In the genomic region with DNA sequence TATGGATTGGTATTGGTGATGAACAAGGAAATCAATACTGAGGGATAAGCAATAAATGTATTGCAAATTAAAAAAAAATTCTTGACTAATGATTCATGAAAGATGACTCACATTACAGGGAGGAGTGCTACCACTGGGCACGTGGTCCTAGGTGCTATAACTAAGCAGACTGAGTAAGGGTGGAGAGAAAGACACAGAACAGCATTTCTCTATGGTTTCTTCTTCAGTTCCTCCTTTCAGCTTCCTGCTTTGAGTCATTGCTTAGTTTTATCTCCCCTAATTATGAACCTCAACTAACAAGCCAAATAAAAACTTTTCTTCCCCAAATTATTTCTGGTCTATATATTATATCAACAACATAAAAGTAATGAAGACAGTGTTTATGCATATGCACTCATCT, we compare ENCODE assay signal across 27 mouse cellular contexts. TPM values are rescaled to one million over a fixed set of nuclear protein-coding genes. Genes with fewer than 3 reads are reported as not detected.
DNase-seq lines count a peak whose midpoint lies in the region; ATAC-seq and TF ChIP-seq lines count a peak whose summit lies in the region.
"Had no signal": no experiment of that assay in that cellular context is flagged by ENCODE, and none has a peak within 500 bp of the region (broad histone marks: within the 10 kb centered on the region; RNA-seq: fewer than 3 reads in every experiment).

No protein-coding gene starts in this region.

- peaks cover 3 to 4% of the 10 kb centered on the region in 2 experiments; a peak in 1 of 4 replicates for H3K4me1 ChIP-seq in MEL (ENCODE audit: control insufficient read depth in 1 of 2, insufficient read depth in 2 of 2, low read length in 2 of 2)
- no peaks in the 10 kb centered on the region for H3K4me1 ChIP-seq in forebrain, embryonic 16.5 days (replicated peaks; ENCODE audit: control insufficient read depth, insufficient read depth, low read length)
- no peaks in the 10 kb centered on the region for H3K4me1 ChIP-seq in intestine, postnatal 0 days (replicated peaks; ENCODE audit: control insufficient read depth, insufficient read depth, low read length)

- peak; percentile 37 for DNase-seq in 416B (ENCODE audit: low read depth)
- DNase-seq in A20 (ENCODE audit: low read depth, low spot score): peak; percentile 45
- peak; percentile 84 for DNase-seq in MEL (ENCODE audit: low read depth, low spot score)
- DNase-seq in MEL-GATA-1-ER (ENCODE audit: extremely low read depth, low read depth): peak; percentile 46
- no peak for DNase-seq in right cerebral cortex, postnatal 25 days
- no peak for DNase-seq in layer of hippocampus, adult 8-10 months (ENCODE audit: low spot score in 2 of 2)
- DNase-seq: adrenal gland, adult 2 months; adrenal gland, adult 8-10 months; adrenal gland, postnatal 10 days; adrenal gland, postnatal 14 days; adrenal gland, postnatal 25 days; adrenal gland, postnatal 36 days; B cell, adult 2 months; cerebellum, adult 11 months; cerebellum, adult 11-12 months; cerebellum, adult 18-20 months; cerebellum, adult 2 months; cerebellum, adult 8-10 months; cerebellum, adult 9-10 months had no signal

- no peaks in the 10 kb centered on the region for H3K79me2 ChIP-seq in MEL (ENCODE audit: control insufficient read depth, insufficient read depth, low read length, poor library complexity)

- H3K27ac ChIP-seq in MEL (ENCODE audit: control insufficient read depth, low read depth, low read length): no peak overlapping the region
- no peak overlapping the region for H3K27ac ChIP-seq in forebrain, embryonic 16.5 days (ENCODE audit: low read length)
- no peak overlapping the region for H3K27ac ChIP-seq in intestine, postnatal 0 days (ENCODE audit: low read depth, low read length)

- no peak for TF ChIP-seq CTCF in MEL (IDR thresholded peaks at IDR 0.05 in 2 of 3, conservative IDR thresholded peaks at IDR 0.05 in 1 of 3; ENCODE audit: control insufficient read depth in 1 of 3, insufficient read depth in 1 of 3, low read depth in 2 of 3, low read length in 3 of 3, poor library complexity in 1 of 3, severe bottlenecking in 1 of 3)
- TF ChIP-seq CTCF in intestine, postnatal 0 days (IDR thresholded peaks at IDR 0.05; ENCODE audit: low read depth): no peak

- no peak for ATAC-seq in forebrain, embryonic 16.5 days
- no peak for ATAC-seq in intestine, postnatal 0 days
- ATAC-seq: activated CD4-positive, CD25-positive, alpha-beta regulatory T cell, adult 4 months; CD4-positive, CD25-positive, alpha-beta regulatory T cell, adult 4 months; Patski had no signal

- TF ChIP-seq RAD21 in MEL (IDR thresholded peaks at IDR 0.05; ENCODE audit: low read depth, low read length): no peak

- TF ChIP-seq POLR2A in MEL (IDR thresholded peaks at IDR 0.05; ENCODE audit: control insufficient read depth in 1 of 2, insufficient read depth in 1 of 2, low read depth in 1 of 2, low read length in 2 of 2, poor library complexity in 1 of 2): no peak

- peaks cover 0 to 5% of the 10 kb centered on the region in 2 experiments; a peak in 2 of 4 replicates for H3K36me3 ChIP-seq in MEL (ENCODE audit: control insufficient read depth in 1 of 2, insufficient read depth in 2 of 2, low read length in 2 of 2)
- no peaks in the 10 kb centered on the region for H3K36me3 ChIP-seq in forebrain, embryonic 16.5 days (ENCODE audit: control insufficient read depth, insufficient read depth)
- H3K36me3 ChIP-seq in intestine, postnatal 0 days (ENCODE audit: control insufficient read depth, insufficient read depth): no peaks in the 10 kb centered on the region
- H3K36me3 ChIP-seq: G1E had no signal

- H3K4me3 ChIP-seq in MEL (ENCODE audit: control insufficient read depth in 1 of 2, insufficient read depth in 1 of 2, low read depth in 2 of 2, low read length in 2 of 2): no peak overlapping the region
- no peak overlapping the region for H3K4me3 ChIP-seq in forebrain, embryonic 16.5 days (replicated peaks; ENCODE audit: low read length)
- H3K4me3 ChIP-seq in intestine, postnatal 0 days (ENCODE audit: low read depth, low read length): no peak overlapping the region

- TF ChIP-seq EP300 in MEL (IDR thresholded peaks at IDR 0.05; ENCODE audit: low read depth in 1 of 2, low read length in 2 of 2): peak in 1 of 2 experiments; percentile 79; a peak in 2 of 4 replicates

- WGBS in forebrain, embryonic 16.5 days: 81% methylated on average over 1 of the region's 1 CpGs
- 50% methylated on average over 1 of the region's 1 CpGs for WGBS in intestine, postnatal 0 days

- no peak overlapping the region for H3K4me2 ChIP-seq in forebrain, embryonic 16.5 days (ENCODE audit: low read length)
- H3K4me2 ChIP-seq in intestine, postnatal 0 days (replicated peaks; ENCODE audit: low read depth): no peak overlapping the region

- no peaks in the 10 kb centered on the region for H3K27me3 ChIP-seq in MEL (ENCODE audit: control insufficient read depth in 1 of 2, insufficient read depth in 2 of 2, low read length in 2 of 2)
- no peaks in the 10 kb centered on the region for H3K27me3 ChIP-seq in forebrain, embryonic 16.5 days (replicated peaks; ENCODE audit: control insufficient read depth, insufficient read depth, low read length)
- H3K27me3 ChIP-seq in intestine, postnatal 0 days (replicated peaks; ENCODE audit: control insufficient read depth, insufficient read depth, low read length): no peaks in the 10 kb centered on the region
- H3K27me3 ChIP-seq: CH12.LX, Patski had no signal

- H3K9ac ChIP-seq in MEL (ENCODE audit: control insufficient read depth, low read depth, low read length, poor library complexity, severe bottlenecking): no peak overlapping the region
- H3K9ac ChIP-seq in forebrain, embryonic 16.5 days (replicated peaks; ENCODE audit: low read depth, low read length): no peak overlapping the region
- no peak overlapping the region for H3K9ac ChIP-seq in intestine, postnatal 0 days (ENCODE audit: low read depth, low read length)

- H3K9me3 ChIP-seq in MEL (replicated peaks; ENCODE audit: insufficient read depth, low read length): no peaks in the 10 kb centered on the region
- no peaks in the 10 kb centered on the region for H3K9me3 ChIP-seq in forebrain, embryonic 16.5 days (ENCODE audit: control insufficient read depth, low read length)
- H3K9me3 ChIP-seq in intestine, postnatal 0 days (ENCODE audit: control insufficient read depth): no peaks in the 10 kb centered on the region
- H3K9me3 ChIP-seq: G1E had no signal

TF ChIP-seq in MEL, 35 proteins besides CTCF, POLR2A, EP300 and RAD21:
- TF ChIP-seq MXI1 (IDR thresholded peaks at IDR 0.05; ENCODE audit: low read depth, low read length) (no peak), USF1 (IDR thresholded peaks at IDR 0.05; ENCODE audit: low read depth, low read length) (peak; percentile 83), MYB (IDR thresholded peaks at IDR 0.05; ENCODE audit: low read depth, low read length) (no peak), ETS1 (IDR thresholded peaks at IDR 0.05; ENCODE audit: low read depth, low read length) (peak; percentile 10; the same call in 1 of the 2 replicates), RCOR1 (IDR thresholded peaks at IDR 0.05; ENCODE audit: low read depth, low read length) (no peak), NELFE (IDR thresholded peaks at IDR 0.05; ENCODE audit: low read depth, low read length) (no peak), MYC (IDR thresholded peaks at IDR 0.05; ENCODE audit: low read depth, low read length) (peak; percentile 96), ZKSCAN1 (IDR thresholded peaks at IDR 0.05; ENCODE audit: low read depth, low read length) (no peak), POLR2AphosphoS2 (IDR thresholded peaks at IDR 0.05; ENCODE audit: low read length) (no peak), SIN3A (IDR thresholded peaks at IDR 0.05; ENCODE audit: low read length) (no peak), CHD2 (IDR thresholded peaks at IDR 0.05; ENCODE audit: low read length) (no peak), GATA1 (IDR thresholded peaks at IDR 0.05; ENCODE audit: low read depth, low read length) (peak; percentile 65; the same call in 1 of the 2 replicates), MAX (IDR thresholded peaks at IDR 0.05; ENCODE audit: low read length) (peak; percentile 92), USF2 (IDR thresholded peaks at IDR 0.05; ENCODE audit: borderline replicate concordance in 1 of 2, insufficient read depth in 1 of 2, low read depth in 1 of 2, low read length in 2 of 2) (0 out of 4 replicates have a peak, but pooled peaks of 1 of the 2 experiments have one; percentile 32), TBP (IDR thresholded peaks at IDR 0.05; ENCODE audit: low read depth, low read length) (no peak), BHLHE40 (IDR thresholded peaks at IDR 0.05; ENCODE audit: borderline replicate concordance, low read depth, low read length) (no peak), HCFC1 (IDR thresholded peaks at IDR 0.05; ENCODE audit: low read depth, low read length) (no peak)

RNA-seq across cellular contexts. Expression of a gene that starts 26.2 kb away (rescaled TPM):
- total RNA-seq in MEL (2012; rRNA removed): not detected in 2 replicates
- not detected for polyA plus RNA-seq in MEL (2012; ENCODE audit: insufficient read depth in 1 of 2, insufficient read length in 2 of 2, low read depth in 1 of 2, low replicate concordance in 2 of 2, missing spikeins in 1 of 2)
- 3.7 and 4.0 TPM in 2 replicates for polyA plus RNA-seq in forebrain, embryonic 16.5 days (2015; fragmentation: Nextera tagmentation; extraction: Ambion mirVana)
- polyA plus RNA-seq in intestine, postnatal 0 days (2015; fragmentation: Nextera tagmentation; extraction: Ambion mirVana): 0.47 and 0.56 TPM in 2 replicates
- 10 to 100 TPM; 28.7 to 33.4 (median 30.1) TPM for total RNA-seq in layer of hippocampus, adult 8-10 months (2022)
- total RNA-seq: CH12.LX had no signal
- polyA plus RNA-seq: activated CD4-positive, CD25-positive, alpha-beta regulatory T cell, adult 4 months; C2C12; CD4-positive, CD25-positive, alpha-beta regulatory T cell, adult 4 months; G1E; Patski had no signal

Comparison
In these comparisons a context has a peak if more than half of its experiments do, and no peak if none do; other contexts are left out.
1. DNase-seq: peak in 416B (single experiment), A20 (single experiment), MEL (single experiment) and MEL-GATA-1-ER (single experiment); none in right cerebral cortex, postnatal 25 days (single experiment) and layer of hippocampus, adult 8-10 months (0 of 2).